Mouse (Mus musculus) embryonic facial prominence, embryonic 12.5 days (tissue): ENCODE data around the gene Pi4ka. TPM values are rescaled to one million over a fixed set of nuclear protein-coding genes. Genes with fewer than 3 reads are reported as not detected.

Source experiments
- ATAC-seq: fragments of 200-750 bp; cut with Nextera tagmentation; 2 replicates; pipeline ENCODE4 v1.8.0; 2017; ENCODE audit not compliant: insufficient number of reproducible peaks, insufficient read depth, low FRiP score, low TSS enrichment
- H3K27ac ChIP-seq: fragments of 300-500 bp; sonication (generic); 2 replicates; pipeline ENCODE4 v1.5.1; 2016; ENCODE audit warnings: mild to moderate bottlenecking
- H3K27me3 ChIP-seq: fragments of 300-500 bp; sonication (generic); 2 replicates; pipeline ENCODE4 v1.6.1; 2016; ENCODE audit warnings: mild to moderate bottlenecking, moderate library complexity
- H3K36me3 ChIP-seq: fragments of 300-500 bp; sonication (generic); 2 replicates; pipeline ENCODE4 v1.6.1; 2016; ENCODE audit warnings: mild to moderate bottlenecking
- H3K4me1 ChIP-seq: fragments of 300-500 bp; sonication (generic); 2 replicates; pipeline ENCODE4 v1.6.1; 2016
- H3K4me2 ChIP-seq: fragments of 300-500 bp; sonication (generic); replicated peaks from 2 replicates; pipeline ENCODE4 v1.6.1; 2016; ENCODE audit warnings: mild to moderate bottlenecking, moderate library complexity
- H3K4me3 ChIP-seq: fragments of 300-500 bp; sonication (generic); 2 replicates; pipeline ENCODE4 v1.5.1; 2016; ENCODE audit warnings: mild to moderate bottlenecking
- H3K9ac ChIP-seq: fragments of 300-500 bp; sonication (generic); 2 replicates; pipeline ENCODE4 v1.6.1; 2016; ENCODE audit warnings: mild to moderate bottlenecking, moderate library complexity
- H3K9me3 ChIP-seq: fragments of 300-500 bp; sonication (generic); 2 replicates; pipeline ENCODE4 v1.6.1; 2016; ENCODE audit warnings: mild to moderate bottlenecking, moderate library complexity
- WGBS: fragments of 180-500 bp; shearing (Covaris S2); methylation state at CpG from one replicate; pipeline ENCODE4 v1.1.7; 2016; 5-methylcytosine and 5-hydroxymethylcytosine counted together
- polyA plus RNA-seq: library from polyadenylated mRNA; unstranded; fragments of >200 nt; fragmentation: Nextera tagmentation; extraction: Ambion mirVana; gene quantifications from 2 replicates; pipeline ENCODE4 v1.2.1, GENCODE M21; 2016

Pi4ka gene
- polyA plus RNA-seq, 1 experiment from 2014 or later, result 44.6 TPM

- no peaks in the 10 kb centered on the region for H3K9me3 ChIP-seq
- ATAC-seq, result no peak
- H3K27ac ChIP-seq, result no peak overlapping the region
- H3K9ac ChIP-seq, result no peak overlapping the region
- 90% methylated on average over 5 of the region's 5 CpGs for WGBS
- H3K4me1 ChIP-seq, result no peaks in the 10 kb centered on the region
- no peak overlapping the region for H3K4me3 ChIP-seq
- H3K4me2 ChIP-seq, result no peak overlapping the region
- H3K36me3 ChIP-seq, result 0 out of 2 replicates have a peak, but pooled peaks cover 9% of the 10 kb centered on the region
- no peaks in the 10 kb centered on the region for H3K27me3 ChIP-seq
These were observed 74.3 kb downstream of the Pi4ka start for GRCm38 (mm10) chr16:17331855-17332254.

GRCm38 (mm10) chr16:17331116-17331515 is 75.0 kb downstream of the Pi4ka start, which contains the start of gene Serpind1:
Gene Serpind1, plus strand, starts transcription at chr16:17331371.
- 79% methylated on average over 2 of the region's 2 CpGs for WGBS
- H3K27me3 ChIP-seq, result no peaks in the 10 kb centered on the region
- no peak within 1 kb of the TSS for H3K27ac ChIP-seq
- no peaks in the 10 kb centered on the region for H3K9me3 ChIP-seq
- H3K36me3 ChIP-seq, result 0 out of 2 replicates have a peak, but pooled peaks cover 5% of the 10 kb centered on the region
- no peak within 1 kb of the TSS for H3K4me2 ChIP-seq
- H3K4me1 ChIP-seq, result no peaks in the 10 kb centered on the region
- ATAC-seq, result no peak
- H3K9ac ChIP-seq, result no peak within 1 kb of the TSS
- no peak within 1 kb of the TSS for H3K4me3 ChIP-seq

- Histone ChIP-seq H3K9ac (no peak overlapping the region), H3K36me3 (peaks cover 11% of the 10 kb centered on the region; the same call in 1 of the 2 replicates), H3K4me3 (no peak overlapping the region), H3K4me1 (no peaks in the 10 kb centered on the region), H3K9me3 (no peaks in the 10 kb centered on the region), H3K27me3 (no peaks in the 10 kb centered on the region), H3K27ac (no peak overlapping the region), H3K4me2 (no peak overlapping the region)
- ATAC-seq, result no peak
- WGBS, result 83% methylated on average over 1 of the region's 1 CpGs
These were observed 76.1 kb downstream of the Pi4ka start for GRCm38 (mm10) chr16:17329848-17330570.

- WGBS, result 71% methylated on average over 2 of the region's 2 CpGs
- no peaks in the 10 kb centered on the region for H3K27me3 ChIP-seq
- H3K9ac ChIP-seq, result no peak overlapping the region
- H3K4me2 ChIP-seq, result no peak overlapping the region
- H3K4me3 ChIP-seq, result no peak overlapping the region
- no peak overlapping the region for H3K27ac ChIP-seq
- no peak for ATAC-seq
- H3K4me1 ChIP-seq, result no peaks in the 10 kb centered on the region
- H3K36me3 ChIP-seq, result peaks cover 28% of the 10 kb centered on the region
- no peaks in the 10 kb centered on the region for H3K9me3 ChIP-seq
These were observed 80.0 kb downstream of the Pi4ka start for GRCm38 (mm10) chr16:17326064-17326463.

- Histone ChIP-seq H3K27ac (no peak overlapping the region), H3K36me3 (peaks cover 28% of the 10 kb centered on the region)
- 91% methylated on average over 5 of the region's 5 CpGs for WGBS
These were observed 81.4 kb downstream of the Pi4ka start for GRCm38 (mm10) chr16:17324745-17325144.

GRCm38 (mm10) chr16:17321481-17321880 is 84.6 kb downstream of the Pi4ka start:
- WGBS, result 84% methylated on average over 5 of the region's 5 CpGs

More at GRCm38 (mm10) chr16:17324745-17325144, 81.4 kb downstream of the Pi4ka start:
- Histone ChIP-seq H3K4me3 (no peak overlapping the region), H3K4me1 (no peaks in the 10 kb centered on the region), H3K9me3 (no peaks in the 10 kb centered on the region), H3K9ac (no peak overlapping the region), H3K27me3 (no peaks in the 10 kb centered on the region), H3K4me2 (no peak overlapping the region)
- no peak for ATAC-seq

GRCm38 (mm10) chr16:17316554-17316953 is 89.6 kb downstream of the Pi4ka start:
- Histone ChIP-seq H3K9ac (no peak overlapping the region), H3K4me2 (no peak overlapping the region), H3K4me1 (no peaks in the 10 kb centered on the region), H3K36me3 (peaks cover 51% of the 10 kb centered on the region), H3K27ac (no peak overlapping the region), H3K4me3 (no peak overlapping the region), H3K9me3 (no peaks in the 10 kb centered on the region), H3K27me3 (no peaks in the 10 kb centered on the region)
- 93% methylated on average over 7 of the region's 7 CpGs for WGBS
- no peak for ATAC-seq

More at GRCm38 (mm10) chr16:17321481-17321880, 84.6 kb downstream of the Pi4ka start:
- no peak overlapping the region for H3K27ac ChIP-seq
- H3K9ac ChIP-seq, result no peak overlapping the region
- H3K4me2 ChIP-seq, result no peak overlapping the region
- H3K4me1 ChIP-seq, result no peaks in the 10 kb centered on the region
- H3K27me3 ChIP-seq, result no peaks in the 10 kb centered on the region
- peaks cover 46% of the 10 kb centered on the region for H3K36me3 ChIP-seq
- no peak for ATAC-seq
- no peaks in the 10 kb centered on the region for H3K9me3 ChIP-seq
- no peak overlapping the region for H3K4me3 ChIP-seq

GRCm38 (mm10) chr16:17312531-17312930 is 93.6 kb downstream of the Pi4ka start:
- no peak overlapping the region for H3K4me2 ChIP-seq
- H3K9me3 ChIP-seq, result no peaks in the 10 kb centered on the region
- H3K27ac ChIP-seq, result no peak overlapping the region
- H3K9ac ChIP-seq, result no peak overlapping the region
- no peaks in the 10 kb centered on the region for H3K4me1 ChIP-seq
- peaks cover 56% of the 10 kb centered on the region for H3K36me3 ChIP-seq
- WGBS, result 94% methylated on average over 5 of the region's 5 CpGs
- H3K4me3 ChIP-seq, result no peak overlapping the region
- no peaks in the 10 kb centered on the region for H3K27me3 ChIP-seq
- no peak for ATAC-seq

- H3K27ac ChIP-seq, result no peak overlapping the region
- peaks cover 43% of the 10 kb centered on the region for H3K36me3 ChIP-seq
- H3K27me3 ChIP-seq, result no peaks in the 10 kb centered on the region
- H3K9ac ChIP-seq, result no peak overlapping the region
- ATAC-seq, result no peak
- no peaks in the 10 kb centered on the region for H3K4me1 ChIP-seq
- no peak overlapping the region for H3K4me2 ChIP-seq
- WGBS, result 92% methylated on average over 10 of the region's 10 CpGs
- no peak overlapping the region for H3K4me3 ChIP-seq
- no peaks in the 10 kb centered on the region for H3K9me3 ChIP-seq
These were observed 97.1 kb downstream of the Pi4ka start for GRCm38 (mm10) chr16:17309036-17309435.

- peaks cover 40% of the 10 kb centered on the region for H3K36me3 ChIP-seq
- no peak for ATAC-seq
These were observed 98.7 kb downstream of the Pi4ka start for GRCm38 (mm10) chr16:17307461-17307860.

GRCm38 (mm10) chr16:17303521-17304245 is 102.4 kb downstream of the Pi4ka start:
- peaks cover 43% of the 10 kb centered on the region for H3K36me3 ChIP-seq
- no peak overlapping the region for H3K9ac ChIP-seq
- H3K4me3 ChIP-seq, result no peak overlapping the region
- WGBS, result 89% methylated on average over 5 of the region's 5 CpGs
- no peak overlapping the region for H3K4me2 ChIP-seq
- H3K27me3 ChIP-seq, result no peaks in the 10 kb centered on the region
- no peak for ATAC-seq
- no peak overlapping the region for H3K27ac ChIP-seq
- H3K4me1 ChIP-seq, result no peaks in the 10 kb centered on the region
- H3K9me3 ChIP-seq, result no peaks in the 10 kb centered on the region

More at GRCm38 (mm10) chr16:17307461-17307860, 98.7 kb downstream of the Pi4ka start:
- WGBS, result 97% methylated on average over 5 of the region's 5 CpGs
- Histone ChIP-seq H3K27ac (no peak overlapping the region), H3K9ac (no peak overlapping the region), H3K4me1 (no peaks in the 10 kb centered on the region), H3K27me3 (no peaks in the 10 kb centered on the region), H3K4me2 (no peak overlapping the region), H3K9me3 (no peaks in the 10 kb centered on the region), H3K4me3 (no peak overlapping the region)

GRCm38 (mm10) chr16:17300818-17301217 is 105.3 kb downstream of the Pi4ka start:
- H3K36me3 ChIP-seq, result peaks cover 56% of the 10 kb centered on the region

More at GRCm38 (mm10) chr16:17300818-17301217, 105.3 kb downstream of the Pi4ka start:
- Histone ChIP-seq H3K4me1 (no peaks in the 10 kb centered on the region), H3K9me3 (no peaks in the 10 kb centered on the region), H3K27me3 (no peaks in the 10 kb centered on the region), H3K4me3 (no peak overlapping the region), H3K4me2 (no peak overlapping the region), H3K27ac (no peak overlapping the region), H3K9ac (no peak overlapping the region)
- WGBS, result 95% methylated on average over 3 of the region's 3 CpGs
- no peak for ATAC-seq
